Mouse (Mus musculus): ENCODE data around the gene Actr1b. TPM values are rescaled to one million over a fixed set of nuclear protein-coding genes. Genes with fewer than 3 reads are reported as not detected.

Gene Actr1b
- total RNA-seq, 1 experiment from 2014 or later: 140 TPM

GRCm38 (mm10) chr1:36655039-36655438 is 59.2 kb downstream of the Actr1b start:
- DNase-seq: no peak

Small RNA genes within 50 kb of the gene (microRNA-seq; reads per million reads assigned to microRNA genes)
- 0 to 0.34 reads per million in 2 experiments for gene Gm24133

Other genes starting within 250 kb of the Actr1b start
- 4.8 and 5.2 TPM in 2 replicates for gene Cnnm4, start 242.8 kb downstream of the Actr1b start, total RNA-seq (2021)
- gene Cnnm3, start 202.6 kb downstream of the Actr1b start, total RNA-seq (2021): 36.7 and 53.2 TPM in 2 replicates
- gene Ankrd23, start 177.5 kb downstream of the Actr1b start, total RNA-seq (2021): 14.5 and 15.4 TPM in 2 replicates
- not detected in 2 replicates for gene Gm42417, start 175.0 kb downstream of the Actr1b start, total RNA-seq (2021)
- gene Ankrd39, start 167.0 kb downstream of the Actr1b start, total RNA-seq (2021): 16.5 and 19.7 TPM in 2 replicates
- 19.7 and 24.2 TPM in 2 replicates for gene Sema4c, start 156.1 kb downstream of the Actr1b start, total RNA-seq (2021)
- gene Fam178b, start 31.2 kb downstream of the Actr1b start, total RNA-seq (2021): 0.67 TPM in 1 of 2 replicates, not detected in the other
- gene Cox5b, start 23.0 kb downstream of the Actr1b start, total RNA-seq (2021): 788 and 983 TPM in 2 replicates
- not detected in 2 replicates for gene 4933424G06Rik, start 4.3 kb downstream of the Actr1b start, total RNA-seq (2021)
- 0.58 and 1.5 TPM in 2 replicates for gene Zap70, start 47.4 kb upstream of the Actr1b start, total RNA-seq (2021)
- 48.1 and 50.8 TPM in 2 replicates for gene Tmem131, start 229.2 kb upstream of the Actr1b start, total RNA-seq (2021)